Mouse (Mus musculus) heart, embryonic 12.5 days (tissue): ENCODE results near the gene Ppat. TPM values are rescaled to one million over a fixed set of nuclear protein-coding genes. Genes with fewer than 3 reads are reported as not detected.
A peak's percentile ranks its signal among the peaks of the same experiment; 100 is the strongest.

ENCODE experiments used
- ATAC-seq: fragments of 200-750 bp; cut with Nextera tagmentation; 2 replicates; pipeline ENCODE4 v1.8.0; 2017; ENCODE audit warnings: moderate TSS enrichment, moderate library complexity; ENCODE audit not compliant: insufficient number of reproducible peaks, low FRiP score
- H3K27ac ChIP-seq: fragments of 300-500 bp; sonication (generic); 2 replicates; pipeline ENCODE4 v1.5.1; 2016; ENCODE audit warnings: mild to moderate bottlenecking, moderate library complexity; ENCODE audit not compliant: poor library complexity, severe bottlenecking
- H3K27me3 ChIP-seq: fragments of 300-500 bp; sonication (generic); replicated peaks from 2 replicates; pipeline ENCODE4 v1.6.1; 2016; ENCODE audit warnings: mild to moderate bottlenecking, moderate library complexity
- H3K36me3 ChIP-seq: fragments of 300-500 bp; sonication (generic); 2 replicates; pipeline ENCODE4 v1.6.1; 2016; ENCODE audit warnings: mild to moderate bottlenecking, moderate library complexity
- H3K4me1 ChIP-seq: fragments of 300-500 bp; sonication (generic); replicated peaks from 2 replicates; pipeline ENCODE4 v1.6.1; 2016; ENCODE audit warnings: mild to moderate bottlenecking
- H3K4me2 ChIP-seq: fragments of 300-500 bp; sonication (generic); 2 replicates; pipeline ENCODE4 v1.6.1; 2016; ENCODE audit warnings: mild to moderate bottlenecking, moderate library complexity
- H3K4me3 ChIP-seq: fragments of 300-500 bp; sonication (generic); 2 replicates; pipeline ENCODE4 v1.5.1; 2016; ENCODE audit warnings: mild to moderate bottlenecking
- H3K9ac ChIP-seq: fragments of 300-500 bp; sonication (generic); 2 replicates; pipeline ENCODE4 v1.6.1; 2016; ENCODE audit warnings: mild to moderate bottlenecking, moderate library complexity
- H3K9me3 ChIP-seq: fragments of 300-500 bp; sonication (generic); replicated peaks from 2 replicates; pipeline ENCODE4 v1.6.1; 2016; ENCODE audit warnings: mild to moderate bottlenecking, moderate library complexity
- WGBS: fragments of 180-500 bp; shearing (Covaris S2); methylation state at CpG from one replicate; pipeline ENCODE4 v1.1.7; 2016; 5-methylcytosine and 5-hydroxymethylcytosine counted together
- polyA plus RNA-seq: library from polyadenylated mRNA; unstranded; fragments of >200 nt; fragmentation: Nextera tagmentation; extraction: Ambion mirVana; gene quantifications from 2 replicates; pipeline ENCODE4 v1.2.1, GENCODE M21; 2016

The Ppat gene
- polyA plus RNA-seq, 1 experiment from 2014 or later: 33.2 TPM

GRCm38 (mm10) chr5:76947758-76948157 lies 3.6 kb downstream of the Ppat start:
- Histone ChIP-seq H3K4me2 (peak overlapping the region; percentile 41), H3K27me3 (no peaks in the 10 kb centered on the region), H3K4me3 (no peak overlapping the region), H3K27ac (peak overlapping the region; percentile 62), H3K4me1 (peaks cover 51% of the 10 kb centered on the region), H3K9ac (no peak overlapping the region), H3K36me3 (peaks cover 6% of the 10 kb centered on the region; the same call in 1 of the 2 replicates), H3K9me3 (no peaks in the 10 kb centered on the region)
- WGBS: 72% methylated on average over 4 of the region's 4 CpGs
- ATAC-seq: no peak

GRCm38 (mm10) chr5:76947142-76947541 lies 4.2 kb downstream of the Ppat start:
- Histone ChIP-seq H3K27ac (peak overlapping the region; percentile 62), H3K4me1 (peaks cover 47% of the 10 kb centered on the region), H3K27me3 (no peaks in the 10 kb centered on the region), H3K4me3 (no peak overlapping the region), H3K36me3 (peaks cover 6% of the 10 kb centered on the region; the same call in 1 of the 2 replicates), H3K9ac (no peak overlapping the region), H3K4me2 (no peak overlapping the region), H3K9me3 (no peaks in the 10 kb centered on the region)
- 64% methylated on average over 4 of the region's 4 CpGs for WGBS
- ATAC-seq: no peak

- Histone ChIP-seq H3K36me3 (peaks cover 8% of the 10 kb centered on the region), H3K4me2 (no peak overlapping the region), H3K9ac (no peak overlapping the region), H3K27me3 (no peaks in the 10 kb centered on the region), H3K9me3 (no peaks in the 10 kb centered on the region), H3K4me1 (peaks cover 56% of the 10 kb centered on the region), H3K4me3 (no peak overlapping the region), H3K27ac (peak overlapping the region; percentile 62; the same call in 1 of the 2 replicates)
- no peak for ATAC-seq
- 83% methylated on average over 2 of the region's 2 CpGs for WGBS
These were observed 5.7 kb downstream of the Ppat start for GRCm38 (mm10) chr5:76945678-76946033.

- ATAC-seq: no peak
- Histone ChIP-seq H3K4me3 (no peak overlapping the region), H3K9ac (no peak overlapping the region), H3K9me3 (no peaks in the 10 kb centered on the region), H3K27ac (no peak overlapping the region), H3K4me2 (no peak overlapping the region), H3K36me3 (peaks cover 10% of the 10 kb centered on the region), H3K27me3 (no peaks in the 10 kb centered on the region), H3K4me1 (peaks cover 56% of the 10 kb centered on the region)
- 73% methylated on average over 6 of the region's 6 CpGs for WGBS
These were observed 6.3 kb downstream of the Ppat start for GRCm38 (mm10) chr5:76944965-76945677.

- no peaks in the 10 kb centered on the region for H3K27me3 ChIP-seq
- WGBS: 88% methylated on average over 4 of the region's 4 CpGs
- H3K9me3 ChIP-seq: no peaks in the 10 kb centered on the region
- H3K4me2 ChIP-seq: no peak overlapping the region
- H3K4me1 ChIP-seq: peaks cover 44% of the 10 kb centered on the region
- no peak for ATAC-seq
- no peak overlapping the region for H3K4me3 ChIP-seq
- H3K27ac ChIP-seq: no peak overlapping the region
- peaks cover 8% of the 10 kb centered on the region for H3K36me3 ChIP-seq
- H3K9ac ChIP-seq: no peak overlapping the region
These were observed 8.9 kb downstream of the Ppat start for GRCm38 (mm10) chr5:76942505-76942904.

GRCm38 (mm10) chr5:76941975-76942374 lies 9.4 kb downstream of the Ppat start:
- H3K36me3 ChIP-seq: peaks cover 8% of the 10 kb centered on the region
- no peak overlapping the region for H3K4me2 ChIP-seq
- ATAC-seq: no peak
- no peak overlapping the region for H3K27ac ChIP-seq
- 83% methylated on average over 4 of the region's 4 CpGs for WGBS
- peaks cover 38% of the 10 kb centered on the region for H3K4me1 ChIP-seq
- H3K27me3 ChIP-seq: no peaks in the 10 kb centered on the region
- no peaks in the 10 kb centered on the region for H3K9me3 ChIP-seq
- H3K4me3 ChIP-seq: no peak overlapping the region
- no peak overlapping the region for H3K9ac ChIP-seq

GRCm38 (mm10) chr5:76939717-76940116 lies 11.7 kb downstream of the Ppat start:
- Histone ChIP-seq H3K27ac (no peak overlapping the region), H3K4me2 (no peak overlapping the region), H3K4me1 (peaks cover 19% of the 10 kb centered on the region), H3K27me3 (no peaks in the 10 kb centered on the region), H3K9me3 (no peaks in the 10 kb centered on the region), H3K9ac (no peak overlapping the region), H3K4me3 (no peak overlapping the region), H3K36me3 (peaks cover 8% of the 10 kb centered on the region)
- WGBS: 65% methylated on average over 8 of the region's 8 CpGs
- no peak for ATAC-seq

- Histone ChIP-seq H3K4me3 (no peak overlapping the region), H3K9me3 (no peaks in the 10 kb centered on the region), H3K9ac (no peak overlapping the region), H3K4me1 (peaks cover 24% of the 10 kb centered on the region), H3K36me3 (peaks cover 22% of the 10 kb centered on the region), H3K27me3 (no peaks in the 10 kb centered on the region), H3K27ac (peak overlapping the region; percentile 75), H3K4me2 (peak overlapping the region; percentile 38)
- peak; percentile 61; the same call in 1 of the 2 replicates for ATAC-seq
- WGBS: 52% methylated on average over 7 of the region's 7 CpGs
These were observed 22.0 kb downstream of the Ppat start for GRCm38 (mm10) chr5:76929180-76929877.

- H3K4me1 ChIP-seq: peaks cover 24% of the 10 kb centered on the region
- H3K4me2 ChIP-seq: peak overlapping the region; percentile 53
- WGBS: 59% methylated on average over 16 of the region's 16 CpGs
- peak overlapping the region; percentile 75 for H3K27ac ChIP-seq
- peak; percentile 67; the same call in 1 of the 2 replicates for ATAC-seq
- H3K9ac ChIP-seq: 0 out of 2 replicates have a peak overlapping the region, but pooled peaks have one; percentile 23
- H3K4me3 ChIP-seq: peak overlapping the region; percentile 15
- H3K36me3 ChIP-seq: peaks cover 25% of the 10 kb centered on the region
- H3K27me3 ChIP-seq: no peaks in the 10 kb centered on the region
- H3K9me3 ChIP-seq: no peaks in the 10 kb centered on the region
These were observed 23.1 kb downstream of the Ppat start for GRCm38 (mm10) chr5:76928124-76928832.

- Histone ChIP-seq H3K27ac (no peak overlapping the region), H3K27me3 (no peaks in the 10 kb centered on the region), H3K9ac (no peak overlapping the region), H3K36me3 (peaks cover 50% of the 10 kb centered on the region), H3K9me3 (no peaks in the 10 kb centered on the region), H3K4me3 (no peak overlapping the region), H3K4me2 (no peak overlapping the region), H3K4me1 (peaks cover 17% of the 10 kb centered on the region)
- WGBS: 90% methylated on average over 1 of the region's 1 CpGs
- no peak for ATAC-seq
These were observed 27.1 kb downstream of the Ppat start for GRCm38 (mm10) chr5:76924296-76924695.

- 93% methylated on average over 13 of the region's 13 CpGs for WGBS
- Histone ChIP-seq H3K27ac (no peak overlapping the region), H3K4me2 (no peak overlapping the region)
These were observed 27.9 kb downstream of the Ppat start for GRCm38 (mm10) chr5:76923428-76923827.

More at GRCm38 (mm10) chr5:76923428-76923827, 27.9 kb downstream of the Ppat start:
- ATAC-seq: no peak
- H3K4me1 ChIP-seq: peaks cover 10% of the 10 kb centered on the region
- H3K36me3 ChIP-seq: peaks cover 57% of the 10 kb centered on the region
- H3K27me3 ChIP-seq: no peaks in the 10 kb centered on the region
- no peak overlapping the region for H3K4me3 ChIP-seq
- no peak overlapping the region for H3K9ac ChIP-seq
- no peaks in the 10 kb centered on the region for H3K9me3 ChIP-seq
